Mouse (Mus musculus) embryonic facial prominence, embryonic 14.5 days (tissue): ENCODE results near the gene Nat10. TPM values are rescaled to one million over a fixed set of nuclear protein-coding genes. Genes with fewer than 3 reads are reported as not detected.

Source experiments
- ATAC-seq: fragments of 200-750 bp; cut with Nextera tagmentation; 2 replicates; pipeline ENCODE4 v1.8.0; 2017; ENCODE audit warnings: low read depth, moderate number of reproducible peaks, moderate TSS enrichment
- DNase-seq: peaks from one replicate; pipeline ENCODE4 v3.0.0-alpha.2; 2015; ENCODE audit warnings: low spot score
- H3K27ac ChIP-seq: fragments of 300-500 bp; sonication (generic); replicated peaks from 2 replicates; pipeline ENCODE4 v1.5.1; 2014; ENCODE audit warnings: low read depth, mild to moderate bottlenecking, low read length, moderate library complexity
- H3K27me3 ChIP-seq: fragments of 300-500 bp; sonication (generic); replicated peaks from 2 replicates; pipeline ENCODE4 v1.6.1; 2014; ENCODE audit warnings: low read length; ENCODE audit not compliant: control insufficient read depth, insufficient read depth
- H3K36me3 ChIP-seq: fragments of 300-500 bp; sonication (generic); 2 replicates; pipeline ENCODE4 v1.6.1; 2014; ENCODE audit warnings: low read length, mixed read lengths; ENCODE audit not compliant: control insufficient read depth, insufficient read depth
- H3K4me1 ChIP-seq: fragments of 300-500 bp; sonication (generic); 2 replicates; pipeline ENCODE4 v1.6.1; 2014; ENCODE audit warnings: antibody characterized with exemption, low read length; ENCODE audit not compliant: control insufficient read depth, insufficient read depth
- H3K4me2 ChIP-seq: fragments of 300-500 bp; sonication (generic); 2 replicates; pipeline ENCODE4 v1.6.1; 2014; ENCODE audit warnings: low read depth, mild to moderate bottlenecking, low read length, moderate library complexity, mixed read lengths
- H3K4me3 ChIP-seq: fragments of 300-500 bp; sonication (generic); 2 replicates; pipeline ENCODE4 v1.5.1; 2014; ENCODE audit warnings: low read depth, mild to moderate bottlenecking, low read length
- H3K9ac ChIP-seq: fragments of 300-500 bp; sonication (generic); 2 replicates; pipeline ENCODE4 v1.6.1; 2014; ENCODE audit warnings: low read depth, mild to moderate bottlenecking, low read length, moderate library complexity, mixed read lengths
- H3K9me3 ChIP-seq: fragments of 300-500 bp; sonication (generic); 2 replicates; pipeline ENCODE4 v1.6.1; 2016; ENCODE audit warnings: low read length; ENCODE audit not compliant: control insufficient read depth
- WGBS: fragments of 180-500 bp; shearing (Covaris S2); extraction: QIAGEN DNeasy Blood & Tissue Kit; methylation state at CpG from one replicate; pipeline ENCODE4 v1.1.7; 2014; 5-methylcytosine and 5-hydroxymethylcytosine counted together
- polyA plus RNA-seq: library from polyadenylated mRNA; unstranded; fragments of >200 nt; fragmentation: Nextera tagmentation; extraction: Ambion mirVana; gene quantifications from 2 replicates; pipeline ENCODE4 v1.2.1, GENCODE M21; 2014

Nat10 gene
- 21.9 and 22.5 TPM in 2 replicates for polyA plus RNA-seq

DNA sequence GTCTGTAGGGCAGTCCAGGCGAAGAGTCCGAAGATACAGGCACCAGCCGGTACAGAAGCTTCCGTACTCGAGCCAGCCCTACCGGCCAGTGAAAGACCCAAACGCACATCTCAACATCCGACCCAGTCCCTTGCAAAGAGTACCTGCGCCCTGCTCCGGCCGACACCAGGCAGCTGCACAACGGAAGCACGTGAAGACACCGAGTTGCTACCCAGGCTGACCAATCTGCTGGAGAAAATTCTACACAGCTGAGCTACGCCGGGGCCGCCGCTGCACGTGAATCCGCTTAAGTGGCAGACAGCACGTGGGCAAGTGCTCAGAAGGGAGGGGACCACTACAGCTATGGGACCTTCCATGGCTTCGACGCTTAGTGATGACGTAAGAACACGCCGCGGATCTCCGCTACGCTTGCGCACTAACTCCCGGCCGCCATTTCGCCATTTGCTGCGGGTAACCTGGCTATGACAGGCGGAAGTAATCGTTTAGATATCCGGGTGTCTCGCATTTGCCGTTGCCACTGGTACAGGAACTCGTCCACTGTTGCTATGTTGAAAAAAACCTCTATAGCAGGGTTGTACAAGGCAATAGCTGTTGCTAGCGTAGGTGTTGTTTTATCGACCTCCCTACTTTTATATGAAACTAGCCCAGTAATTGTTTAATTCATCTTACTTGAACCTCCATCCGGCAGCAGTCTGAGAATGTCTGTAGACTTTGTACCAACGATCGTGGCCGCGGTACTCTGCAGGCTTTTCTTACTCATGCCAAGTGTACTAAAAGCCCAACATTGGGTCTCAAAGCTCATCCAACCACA lies at the start of gene Nat10:
Gene Nat10 (minus strand): TSS at position 365 of the 811 bp plus-strand sequence.
- Histone ChIP-seq H3K4me3 (peak within 1 kb of the TSS; percentile 81), H3K36me3 (peaks cover 18% of the 10 kb centered on the region), H3K4me2 (peak within 1 kb of the TSS; percentile 88), H3K9ac (peak within 1 kb of the TSS; percentile 75), H3K27ac (peak within 1 kb of the TSS; percentile 83), H3K27me3 (no peaks in the 10 kb centered on the region), H3K4me1 (no peaks in the 10 kb centered on the region), H3K9me3 (no peaks in the 10 kb centered on the region)
- DNase-seq (peak; percentile 99), ATAC-seq (peak; percentile 97)
- under 1% methylated on average over 46 of the region's 47 CpGs for WGBS

DNA sequence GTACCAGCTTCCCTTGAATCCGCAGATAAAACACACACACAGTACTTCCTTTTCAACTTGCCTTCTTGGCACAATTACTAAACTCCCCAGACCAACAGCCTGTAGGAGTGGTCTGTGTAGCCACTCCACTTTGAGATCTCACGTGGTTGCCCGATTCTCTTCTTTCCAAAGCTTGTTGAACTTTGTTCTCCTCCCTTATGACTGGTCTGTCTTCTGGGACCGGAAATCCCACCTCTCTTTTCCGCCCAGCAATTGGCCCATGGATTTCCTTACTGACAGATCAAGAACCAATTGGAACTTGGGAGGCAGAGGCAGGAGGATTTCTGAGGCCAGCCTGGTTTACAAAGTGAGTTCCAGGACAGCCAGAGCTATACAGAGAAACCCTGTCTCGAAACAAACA lies 49.3 kb upstream of the Nat10 start:
- Histone ChIP-seq H3K4me3 (no peak overlapping the region), H3K4me1 (no peaks in the 10 kb centered on the region), H3K27me3 (no peaks in the 10 kb centered on the region), H3K9me3 (no peaks in the 10 kb centered on the region), H3K9ac (no peak overlapping the region), H3K36me3 (no peaks in the 10 kb centered on the region), H3K27ac (no peak overlapping the region), H3K4me2 (no peak overlapping the region)
- WGBS: 85% methylated on average over 6 of the region's 6 CpGs
- DNase-seq (no peak), ATAC-seq (no peak)

DNA sequence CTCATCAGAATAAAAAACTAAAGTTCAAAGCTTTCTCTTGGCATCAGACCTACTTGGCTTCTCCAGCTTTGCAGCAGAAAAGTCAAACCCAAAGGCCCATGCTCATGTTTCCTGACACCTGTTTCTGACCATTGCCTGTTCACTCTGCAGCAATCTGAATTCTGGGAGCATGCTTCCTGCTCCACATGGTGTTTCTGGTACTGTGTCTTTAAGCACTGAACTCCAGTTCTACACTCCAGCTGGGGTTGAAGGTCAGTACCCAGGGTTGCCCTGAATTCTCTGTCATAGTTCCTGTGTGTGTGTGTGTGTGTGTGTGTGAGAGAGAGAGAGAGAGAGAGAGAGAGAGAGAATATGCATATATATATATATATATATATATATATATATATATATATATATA lies 47.4 kb upstream of the Nat10 start:
- DNase-seq: no peak
- no peak for ATAC-seq
- no peaks in the 10 kb centered on the region for H3K9me3 ChIP-seq
- H3K27ac ChIP-seq: no peak overlapping the region
- no peak overlapping the region for H3K4me2 ChIP-seq
- H3K4me1 ChIP-seq: no peaks in the 10 kb centered on the region
- no peak overlapping the region for H3K4me3 ChIP-seq
- no peaks in the 10 kb centered on the region for H3K27me3 ChIP-seq
- no peaks in the 10 kb centered on the region for H3K36me3 ChIP-seq
- no peak overlapping the region for H3K9ac ChIP-seq

DNA sequence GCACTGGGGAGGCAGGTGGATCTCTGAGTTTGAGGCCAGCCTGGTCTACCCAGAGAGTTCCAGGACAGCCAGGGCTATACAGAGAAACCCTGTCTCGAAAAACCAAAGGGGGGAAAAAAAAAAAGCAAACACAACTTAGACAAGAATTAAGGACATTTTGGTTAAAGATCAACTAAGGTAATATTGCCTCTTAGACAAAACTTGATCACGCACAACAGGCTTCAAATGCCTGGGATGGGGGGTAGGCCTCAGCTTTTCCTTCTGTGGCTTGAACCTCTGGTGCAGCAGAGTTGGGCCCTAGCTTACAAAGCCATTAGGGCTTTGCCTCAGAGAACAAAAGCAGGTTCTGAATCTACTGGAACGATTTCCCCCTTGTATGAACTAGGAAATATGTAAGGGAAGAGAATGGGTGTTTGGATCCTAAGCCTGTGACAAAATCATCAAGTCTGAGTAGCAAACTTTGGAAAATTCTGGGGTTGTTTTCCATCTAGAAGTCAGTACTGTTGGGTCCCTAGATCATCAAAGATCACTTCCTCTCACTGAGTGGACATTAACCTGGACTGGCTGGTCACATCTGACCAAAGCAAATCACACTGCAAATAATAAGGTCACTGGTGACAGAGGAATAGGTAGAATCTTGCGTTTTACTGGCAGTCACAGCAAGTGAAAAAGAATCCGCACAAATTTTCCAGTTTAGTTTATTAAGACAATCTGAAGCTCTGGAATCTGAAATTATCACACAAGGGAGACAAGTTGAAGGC lies 42.9 kb upstream of the Nat10 start:
- ATAC-seq: no peak

DNA sequence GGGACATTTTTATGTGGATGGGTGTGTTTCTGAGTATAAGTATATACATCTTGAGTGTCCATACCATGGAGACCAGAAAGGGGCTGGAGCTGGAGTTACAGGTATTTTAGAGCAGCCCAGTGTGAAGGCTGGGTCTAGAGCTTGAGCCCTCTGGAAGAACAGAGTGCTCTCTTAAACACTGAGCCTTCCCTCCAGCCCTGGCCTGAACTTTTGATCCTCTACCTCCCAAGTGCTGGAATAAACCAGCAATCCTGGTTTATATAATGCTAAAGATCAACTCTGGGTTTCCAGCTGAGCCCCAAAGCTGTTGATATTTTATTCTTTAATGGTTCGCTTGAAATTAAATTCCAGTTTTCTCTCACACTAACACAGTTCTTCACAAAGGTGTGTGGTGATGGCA lies 41.4 kb upstream of the Nat10 start:
- H3K4me3 ChIP-seq: no peak overlapping the region
- no peaks in the 10 kb centered on the region for H3K9me3 ChIP-seq
- DNase-seq (no peak), ATAC-seq (no peak)
- WGBS: 91% methylated on average over 1 of the region's 1 CpGs
- no peak overlapping the region for H3K27ac ChIP-seq
- H3K27me3 ChIP-seq: no peaks in the 10 kb centered on the region
- H3K36me3 ChIP-seq: no peaks in the 10 kb centered on the region
- H3K4me2 ChIP-seq: no peak overlapping the region
- H3K4me1 ChIP-seq: no peaks in the 10 kb centered on the region; the same call in 1 of the 2 replicates
- no peak overlapping the region for H3K9ac ChIP-seq

More for the DNA sequence above, 42.9 kb upstream of the Nat10 start:
- Histone ChIP-seq H3K4me3 (no peak overlapping the region), H3K4me2 (no peak overlapping the region), H3K27me3 (no peaks in the 10 kb centered on the region), H3K9ac (no peak overlapping the region), H3K36me3 (no peaks in the 10 kb centered on the region), H3K4me1 (no peaks in the 10 kb centered on the region; the same call in 1 of the 2 replicates), H3K27ac (no peak overlapping the region), H3K9me3 (no peaks in the 10 kb centered on the region)
- WGBS: 72% methylated on average over 5 of the region's 5 CpGs
- DNase-seq: no peak

DNA sequence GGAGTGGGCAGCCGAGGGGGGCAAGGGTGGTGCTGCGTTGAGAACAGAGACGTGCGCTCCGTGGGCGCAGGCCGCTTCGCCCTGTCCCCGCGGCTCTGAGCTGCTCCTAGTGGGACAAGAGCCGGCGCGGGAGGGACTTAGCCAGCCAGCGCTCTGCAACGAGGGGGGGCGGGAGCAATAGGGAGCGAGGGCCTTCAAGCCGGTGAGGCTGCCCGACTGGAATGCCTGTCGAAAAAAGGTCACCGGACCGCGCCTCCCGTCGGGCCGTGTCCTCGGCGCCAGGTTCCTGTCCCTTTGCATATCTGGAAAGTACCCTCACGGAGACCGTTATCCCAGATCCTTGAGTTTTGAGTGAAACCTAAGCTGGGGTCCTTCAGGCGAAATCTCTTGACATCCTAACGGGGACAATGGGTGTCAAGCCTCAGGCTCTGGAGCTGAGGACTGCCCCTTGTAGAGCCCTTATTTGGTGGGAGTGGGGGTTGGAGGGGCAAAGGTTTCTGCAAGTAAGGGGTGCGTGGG lies 36.5 kb upstream of the Nat10 start, which contains the start of gene Caprin1:
Gene Caprin1 (minus strand): TSS at position 159 of the 519 bp plus-strand sequence.
- peak within 1 kb of the TSS; percentile 62 for H3K4me2 ChIP-seq
- H3K9me3 ChIP-seq: no peaks in the 10 kb centered on the region
- peak within 1 kb of the TSS; percentile 87 for H3K4me3 ChIP-seq
- peak; percentile 98 for DNase-seq
- peak within 1 kb of the TSS; percentile 100 for H3K27ac ChIP-seq
- H3K27me3 ChIP-seq: no peaks in the 10 kb centered on the region
- H3K4me1 ChIP-seq: peaks cover 11% of the 10 kb centered on the region
- under 1% methylated on average over 21 of the region's 33 CpGs for WGBS
- H3K9ac ChIP-seq: peak within 1 kb of the TSS; percentile 89
- H3K36me3 ChIP-seq: peaks cover 19% of the 10 kb centered on the region
- ATAC-seq: peak; percentile 95

DNA sequence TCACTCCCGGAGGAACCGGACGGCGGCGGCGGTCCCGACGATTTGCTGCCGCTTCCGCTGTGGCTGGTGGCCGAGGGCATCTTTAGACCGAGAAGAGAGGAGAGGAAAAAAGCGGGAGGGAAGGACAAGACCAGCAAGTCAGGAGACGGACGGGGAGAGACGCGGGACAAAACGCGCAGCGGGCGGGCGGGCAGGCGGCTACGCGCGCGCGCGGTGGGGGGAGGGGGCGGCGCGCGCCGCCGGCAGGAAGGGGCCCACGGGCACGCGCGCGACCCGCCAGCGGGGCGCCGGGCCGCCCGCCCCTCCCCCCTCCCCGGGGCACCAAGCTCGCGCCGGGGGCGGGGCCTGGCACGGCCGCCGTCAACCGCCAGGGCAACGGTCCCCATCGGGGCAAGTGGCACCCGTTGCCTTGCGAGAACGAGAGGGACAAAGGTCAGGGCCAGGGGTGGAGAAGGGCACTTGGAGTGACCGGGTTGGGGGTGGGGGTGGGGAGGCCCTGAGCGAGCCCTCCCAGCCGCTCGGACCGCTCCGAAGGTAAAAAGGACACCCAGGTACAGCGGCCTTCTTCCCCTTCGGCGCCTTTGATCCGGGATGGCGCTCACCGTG lies 35.9 kb upstream of the Nat10 start:
- Histone ChIP-seq H3K9me3 (no peaks in the 10 kb centered on the region), H3K4me3 (peak overlapping the region; percentile 87), H3K27ac (peak overlapping the region; percentile 100), H3K36me3 (peaks cover 25% of the 10 kb centered on the region), H3K9ac (peak overlapping the region; percentile 89), H3K4me1 (peaks cover 11% of the 10 kb centered on the region), H3K4me2 (peak overlapping the region; percentile 62), H3K27me3 (no peaks in the 10 kb centered on the region)
- peak; percentile 56 for ATAC-seq
- peak; percentile 90 for DNase-seq
- WGBS: 0% methylated on average over 22 of the region's 72 CpGs

DNA sequence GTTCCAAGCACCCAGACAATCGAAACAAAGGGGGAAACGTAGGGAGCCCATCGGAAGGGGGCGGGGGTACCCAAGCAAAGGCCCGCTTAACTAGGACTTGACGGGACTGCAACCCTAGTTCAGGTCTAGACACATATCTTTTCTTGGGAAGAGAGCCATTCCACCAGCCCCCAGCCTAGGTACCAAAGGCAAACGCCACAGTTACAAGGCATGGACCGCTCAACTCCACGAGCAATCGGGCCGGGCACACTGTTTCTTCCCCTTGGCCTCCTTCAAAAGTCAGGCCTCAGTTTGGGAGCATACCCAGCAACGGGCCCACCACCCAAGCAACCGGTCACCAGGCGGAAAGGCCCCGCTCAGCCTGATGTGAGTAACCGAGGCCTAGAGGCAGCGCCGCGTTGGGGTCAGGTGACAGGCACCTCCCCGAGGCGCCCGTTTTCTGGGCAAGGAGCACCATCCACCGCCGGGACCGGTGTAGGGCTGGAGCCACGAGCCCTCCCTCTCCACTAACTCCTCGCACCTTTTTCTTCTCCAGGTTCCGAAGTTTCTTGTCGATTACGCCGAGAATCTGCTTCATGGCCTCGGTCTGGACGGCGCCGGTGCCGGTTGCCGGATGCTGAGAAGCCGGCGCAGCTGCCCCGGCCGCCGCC lies 35.3 kb upstream of the Nat10 start:
- ATAC-seq: peak; percentile 24
- Histone ChIP-seq H3K9me3 (no peaks in the 10 kb centered on the region), H3K4me3 (peak overlapping the region; percentile 87), H3K4me2 (peak overlapping the region; percentile 62), H3K4me1 (peaks cover 11% of the 10 kb centered on the region), H3K9ac (peak overlapping the region; percentile 89), H3K27ac (peak overlapping the region; percentile 100), H3K36me3 (peaks cover 27% of the 10 kb centered on the region), H3K27me3 (no peaks in the 10 kb centered on the region)
- under 1% methylated on average over 38 of the region's 42 CpGs for WGBS
- DNase-seq: peak; percentile 55
